Mouse (Mus musculus): ENCODE results near the gene Ttc22. TPM values are rescaled to one million over a fixed set of nuclear protein-coding genes. Genes with fewer than 3 reads are reported as not detected.
A peak's percentile ranks its signal among the peaks of the same experiment; 100 is the strongest.

Ttc22 gene
- polyA plus RNA-seq, 1 experiment, result not detected

GRCm38 (mm10) chr4:106618898-106619297 is 3.3 kb upstream of the Ttc22 start:
- Histone ChIP-seq H3K4me3 (replicated peaks; ENCODE audit: control insufficient read depth, low read depth, low read length) (no peak overlapping the region), H3K27ac (ENCODE audit: control insufficient read depth, insufficient read depth, low read depth, low read length, poor library complexity) (no peak overlapping the region), H3K4me1 (ENCODE audit: control insufficient read depth, insufficient read depth, low read length) (no peaks in the 10 kb centered on the region)
- WGBS, result 73% methylated on average over 4 of the region's 4 CpGs
- TF ChIP-seq POLR2A (IDR thresholded peaks at IDR 0.05; ENCODE audit: borderline replicate concordance, control insufficient read depth, low read depth, low read length) (no peak), CTCF (IDR thresholded peaks at IDR 0.05; ENCODE audit: control insufficient read depth, insufficient read depth, low read length) (no peak)

- no peak for TF ChIP-seq CTCF (IDR thresholded peaks at IDR 0.05; ENCODE audit: control insufficient read depth, insufficient read depth, low read length)
- no peak for TF ChIP-seq POLR2A (IDR thresholded peaks at IDR 0.05; ENCODE audit: borderline replicate concordance, control insufficient read depth, low read depth, low read length)
- Histone ChIP-seq H3K27ac (ENCODE audit: control insufficient read depth, insufficient read depth, low read depth, low read length, poor library complexity) (no peak overlapping the region), H3K4me1 (ENCODE audit: control insufficient read depth, insufficient read depth, low read length) (no peaks in the 10 kb centered on the region), H3K4me3 (replicated peaks; ENCODE audit: control insufficient read depth, low read depth, low read length) (no peak overlapping the region)
- WGBS, result 64% methylated on average over 3 of the region's 3 CpGs
Measured at GRCm38 (mm10) chr4:106621428-106621827, 804 bp upstream of the Ttc22 start.

- TF ChIP-seq CTCF (IDR thresholded peaks at IDR 0.05; ENCODE audit: control insufficient read depth, insufficient read depth, low read length) (no peak), POLR2A (IDR thresholded peaks at IDR 0.05; ENCODE audit: borderline replicate concordance, control insufficient read depth, low read depth, low read length) (no peak)
- 27% methylated on average over 28 of the region's 28 CpGs for WGBS
- Histone ChIP-seq H3K4me1 (ENCODE audit: control insufficient read depth, insufficient read depth, low read length) (no peaks in the 10 kb centered on the region), H3K4me3 (replicated peaks; ENCODE audit: control insufficient read depth, low read depth, low read length) (no peak overlapping the region), H3K27ac (ENCODE audit: control insufficient read depth, insufficient read depth, low read depth, low read length, poor library complexity) (no peak overlapping the region)
Measured at GRCm38 (mm10) chr4:106622712-106623111, 480 bp downstream of the Ttc22 start.

- no peak overlapping the region for H3K4me3 ChIP-seq (replicated peaks; ENCODE audit: control insufficient read depth, low read depth, low read length)
- H3K4me1 ChIP-seq (ENCODE audit: control insufficient read depth, insufficient read depth, low read length), result no peaks in the 10 kb centered on the region
- H3K27ac ChIP-seq (ENCODE audit: control insufficient read depth, insufficient read depth, low read depth, low read length, poor library complexity), result no peak overlapping the region
- TF ChIP-seq POLR2A (IDR thresholded peaks at IDR 0.05; ENCODE audit: borderline replicate concordance, control insufficient read depth, low read depth, low read length), result no peak
- 83% methylated on average over 10 of the region's 10 CpGs for WGBS
Measured at GRCm38 (mm10) chr4:106624271-106624670, 2.0 kb downstream of the Ttc22 start.

GRCm38 (mm10) chr4:106627809-106628208 is 5.6 kb downstream of the Ttc22 start:
- 63% methylated on average over 5 of the region's 5 CpGs for WGBS

GRCm38 (mm10) chr4:106628650-106629360 is 6.6 kb downstream of the Ttc22 start:
- 47% methylated on average over 9 of the region's 9 CpGs for whole genome bisulfite sequencing

More at GRCm38 (mm10) chr4:106627809-106628208, 5.6 kb downstream of the Ttc22 start:
- Histone ChIP-seq H3K4me1 (ENCODE audit: control insufficient read depth, insufficient read depth, low read length) (no peaks in the 10 kb centered on the region), H3K4me3 (replicated peaks; ENCODE audit: control insufficient read depth, low read depth, low read length) (no peak overlapping the region), H3K27ac (ENCODE audit: control insufficient read depth, insufficient read depth, low read depth, low read length, poor library complexity) (no peak overlapping the region)
- no peak for TF ChIP-seq CTCF (IDR thresholded peaks at IDR 0.05; ENCODE audit: control insufficient read depth, insufficient read depth, low read length)
- TF ChIP-seq POLR2A (IDR thresholded peaks at IDR 0.05; ENCODE audit: borderline replicate concordance, control insufficient read depth, low read depth, low read length), result no peak

GRCm38 (mm10) chr4:106629374-106629773 is 7.1 kb downstream of the Ttc22 start:
- no peaks in the 10 kb centered on the region for H3K4me1 ChIP-seq (ENCODE audit: control insufficient read depth, insufficient read depth, low read length)
- no peak overlapping the region for H3K4me3 ChIP-seq (replicated peaks; ENCODE audit: control insufficient read depth, low read depth, low read length)
- no peak for TF ChIP-seq CTCF (IDR thresholded peaks at IDR 0.05; ENCODE audit: control insufficient read depth, insufficient read depth, low read length)
- TF ChIP-seq POLR2A (IDR thresholded peaks at IDR 0.05; ENCODE audit: borderline replicate concordance, control insufficient read depth, low read depth, low read length), result no peak
- WGBS, result 64% methylated on average over 5 of the region's 5 CpGs
- no peak overlapping the region for H3K27ac ChIP-seq (ENCODE audit: control insufficient read depth, insufficient read depth, low read depth, low read length, poor library complexity)

More at GRCm38 (mm10) chr4:106628650-106629360, 6.6 kb downstream of the Ttc22 start:
- TF ChIP-seq POLR2A (IDR thresholded peaks at IDR 0.05; ENCODE audit: borderline replicate concordance, control insufficient read depth, low read depth, low read length) (no peak), CTCF (IDR thresholded peaks at IDR 0.05; ENCODE audit: control insufficient read depth, insufficient read depth, low read length) (no peak)
- H3K4me1 ChIP-seq (ENCODE audit: control insufficient read depth, insufficient read depth, low read length), result no peaks in the 10 kb centered on the region
- H3K27ac ChIP-seq (ENCODE audit: control insufficient read depth, insufficient read depth, low read depth, low read length, poor library complexity), result no peak overlapping the region
- no peak overlapping the region for H3K4me3 ChIP-seq (replicated peaks; ENCODE audit: control insufficient read depth, low read depth, low read length)

GRCm38 (mm10) chr4:106630333-106631220 is 8.3 kb downstream of the Ttc22 start:
- Histone ChIP-seq H3K27ac (ENCODE audit: control insufficient read depth, insufficient read depth, low read depth, low read length, poor library complexity) (no peak overlapping the region), H3K4me3 (replicated peaks; ENCODE audit: control insufficient read depth, low read depth, low read length) (no peak overlapping the region), H3K4me1 (ENCODE audit: control insufficient read depth, insufficient read depth, low read length) (no peaks in the 10 kb centered on the region)
- WGBS, result 39% methylated on average over 14 of the region's 14 CpGs
- TF ChIP-seq POLR2A (IDR thresholded peaks at IDR 0.05; ENCODE audit: borderline replicate concordance, control insufficient read depth, low read depth, low read length) (no peak), CTCF (IDR thresholded peaks at IDR 0.05; ENCODE audit: control insufficient read depth, insufficient read depth, low read length) (0 out of 2 replicates have a peak, but pooled peaks have one; percentile 8)

Data from bone marrow, adult 2 months (tissue).